Mouse (Mus musculus) monocyte, adult 5-6 weeks (primary cell): Measurements from ENCODE around the gene Gm17026. TPM values are rescaled to one million over a fixed set of nuclear protein-coding genes. Genes with fewer than 3 reads are reported as not detected.
"Not testable (repeated sequence)": the region's sequence is repeated elsewhere in the genome, so short reads cannot be mapped to it uniquely, and the experiment has no call there.

Experiments
- ATAC-seq: fragments of 153-309, 156-312 bp; replicated peaks from 2 replicates; pipeline ENCODE4 v1.8.0; 2017; ENCODE audit warnings: mild to moderate bottlenecking; ENCODE audit not compliant: low TSS enrichment, insufficient number of reproducible peaks, severe bottlenecking, poor library complexity, low FRiP score
- total RNA-seq: library from RNA; stranded (forward); fragments of 200-1000, 200-491, 200-594 nt; gene quantifications from 3 replicates; pipeline ENCODE4 v1.2.3, GENCODE M21; 2017

Gene Gm17026
- not detected in 3 replicates for total RNA-seq

DNA sequence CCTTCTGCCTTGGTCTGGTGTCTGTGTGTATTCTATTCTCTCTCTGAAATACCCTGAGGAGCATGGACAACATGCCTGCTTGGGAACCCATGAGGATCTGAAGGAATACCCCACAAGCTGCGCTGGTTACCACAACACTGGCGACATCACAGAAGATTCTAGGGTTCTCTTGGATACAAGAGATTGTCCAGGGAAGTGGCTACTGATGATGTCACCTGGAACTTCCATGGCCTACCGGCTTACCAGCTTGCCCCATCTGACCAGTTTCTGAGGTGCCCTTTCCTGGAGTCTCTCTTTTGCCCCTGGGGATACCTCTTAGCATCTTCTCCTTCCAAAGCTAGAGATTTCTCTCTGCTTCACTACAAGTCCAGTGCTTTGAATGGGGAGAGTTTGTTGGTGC, at the start of gene Gm17026:
TSS of gene Gm17026 (minus strand) at position 101 of the 400 bp plus-strand sequence.
- ATAC-seq = not testable (repeated sequence)

DNA sequence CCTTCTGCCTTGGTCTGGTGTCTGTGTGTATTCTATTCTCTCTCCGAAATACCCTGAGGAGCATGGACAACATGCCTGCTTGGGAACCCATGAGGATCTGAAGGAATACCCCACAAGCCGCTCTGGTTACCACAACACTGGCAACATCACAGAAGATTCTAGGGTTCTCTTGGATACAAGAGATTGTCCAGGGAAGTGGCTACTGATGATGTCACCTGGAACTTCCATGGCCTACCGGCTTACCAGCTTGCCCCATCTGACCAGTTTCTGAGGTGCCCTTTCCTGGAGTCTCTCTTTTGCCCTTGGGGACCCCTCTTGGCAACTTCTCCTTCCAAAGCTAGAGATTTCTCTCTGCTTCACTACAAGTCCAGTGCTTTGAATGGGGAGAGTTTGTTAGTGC, 37.4 kb upstream of the Gm17026 start, which contains the start of gene Gm9611:
TSS of gene Gm9611 (minus strand) at position 101 of the 400 bp plus-strand sequence.
- not testable (repeated sequence) for ATAC-seq

DNA sequence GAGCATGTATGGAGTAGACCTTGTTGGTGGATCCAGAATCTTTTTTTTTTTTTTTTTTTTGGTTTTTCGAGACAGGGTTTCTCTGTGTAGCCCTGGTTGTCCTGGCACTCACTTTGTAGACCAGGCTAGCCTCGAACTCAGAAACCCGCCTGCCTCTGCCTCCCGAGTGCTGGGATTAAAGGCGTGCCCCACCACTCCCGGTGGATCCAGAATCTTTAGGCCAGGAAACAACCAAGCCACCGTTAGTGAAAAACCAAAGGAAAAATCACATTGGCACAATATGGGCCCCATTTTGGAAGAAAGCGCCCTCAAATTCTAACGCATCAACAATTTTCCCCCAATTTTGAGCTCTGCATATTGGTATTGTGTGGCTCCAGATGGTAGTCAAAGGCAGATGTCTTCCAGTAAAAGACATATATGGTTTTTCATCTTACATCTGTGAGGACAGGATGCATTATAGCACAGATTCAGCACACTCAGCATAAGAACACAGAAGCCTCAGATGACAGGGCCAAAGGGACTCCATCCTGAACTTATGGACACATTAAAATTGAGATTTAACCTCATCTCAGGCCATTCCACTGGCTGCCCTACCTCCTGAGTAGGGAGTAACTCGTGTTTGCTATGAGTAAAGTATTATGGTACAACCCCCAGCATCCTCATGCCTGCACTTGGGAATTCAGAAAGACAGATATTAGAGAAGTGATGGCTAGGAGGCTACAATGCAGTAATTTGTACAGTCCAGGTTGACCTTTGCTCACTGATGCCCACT, 42.9 kb downstream of the Gm17026 start:
- not testable (repeated sequence) for ATAC-seq

Other genes starting within 250 kb of the Gm17026 start
- gene Gm7951, start 142.7 kb downstream of the Gm17026 start, total RNA-seq = not detected in 3 replicates
- gene Gm17027, start 97.4 kb downstream of the Gm17026 start, total RNA-seq = not detected in 3 replicates
- gene Gm3573, start 69.3 kb downstream of the Gm17026 start, total RNA-seq = not detected in 3 replicates
- gene Gm9611, start 37.3 kb upstream of the Gm17026 start, total RNA-seq = not detected in 3 replicates
- not detected in 3 replicates for gene Gm7995, start 50.2 kb upstream of the Gm17026 start, total RNA-seq
- gene Gm8005, start 179.6 kb upstream of the Gm17026 start, total RNA-seq = not detected in 3 replicates
- not detected in 3 replicates for gene Gm8011, start 203.8 kb upstream of the Gm17026 start, total RNA-seq
- gene Gm8020, start 242.3 kb upstream of the Gm17026 start, total RNA-seq = not detected in 3 replicates